Mouse (Mus musculus): Measurements from ENCODE around the gene Ggact. TPM values are rescaled to one million over a fixed set of nuclear protein-coding genes. Genes with fewer than 3 reads are reported as not detected.
A peak's percentile ranks its signal among the peaks of the same experiment; 100 is the strongest.

Ggact gene
- polyA plus RNA-seq, 1 experiment from 2014 or later: 20.5 TPM

DNA sequence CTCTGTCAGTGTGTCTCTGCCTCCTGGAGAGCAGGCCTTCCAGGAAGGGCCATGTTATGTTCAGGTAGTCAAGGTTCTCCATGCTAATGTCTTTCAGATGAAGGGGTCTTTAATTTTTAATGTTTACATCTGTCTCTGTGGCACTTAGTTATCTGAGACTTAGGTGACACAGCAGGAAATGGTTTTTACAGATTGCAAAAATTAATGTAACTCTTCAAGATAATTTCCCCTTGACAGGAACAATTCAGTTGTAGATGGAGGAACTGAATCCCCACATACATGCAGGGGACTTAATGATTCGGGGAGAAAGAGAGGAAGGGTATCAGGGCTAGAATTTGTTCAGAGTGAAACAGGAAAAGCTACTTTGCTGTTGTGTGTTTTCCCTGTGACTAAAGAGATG lies 26.3 kb downstream of the Ggact start:
- Histone ChIP-seq H3K9ac (replicated peaks; ENCODE audit: low read length) (no peak overlapping the region), H3K4me3 (ENCODE audit: low read length) (no peak overlapping the region), H3K9me3 (ENCODE audit: low read length) (no peaks in the 10 kb centered on the region), H3K36me3 (ENCODE audit: insufficient read depth, low read length) (no peaks in the 10 kb centered on the region), H3K27ac (ENCODE audit: low read length) (no peak overlapping the region), H3K4me2 (replicated peaks; ENCODE audit: low read depth, low read length) (no peak overlapping the region), H3K4me1 (ENCODE audit: insufficient read depth, low read length) (peaks cover 3% of the 10 kb centered on the region; the same call in 1 of the 2 replicates), H3K27me3 (ENCODE audit: insufficient read depth, low read length) (no peaks in the 10 kb centered on the region)
- WGBS: 74% methylated on average over 1 of the region's 1 CpGs
- ATAC-seq (ENCODE audit: low FRiP score, low TSS enrichment): no peak

DNA sequence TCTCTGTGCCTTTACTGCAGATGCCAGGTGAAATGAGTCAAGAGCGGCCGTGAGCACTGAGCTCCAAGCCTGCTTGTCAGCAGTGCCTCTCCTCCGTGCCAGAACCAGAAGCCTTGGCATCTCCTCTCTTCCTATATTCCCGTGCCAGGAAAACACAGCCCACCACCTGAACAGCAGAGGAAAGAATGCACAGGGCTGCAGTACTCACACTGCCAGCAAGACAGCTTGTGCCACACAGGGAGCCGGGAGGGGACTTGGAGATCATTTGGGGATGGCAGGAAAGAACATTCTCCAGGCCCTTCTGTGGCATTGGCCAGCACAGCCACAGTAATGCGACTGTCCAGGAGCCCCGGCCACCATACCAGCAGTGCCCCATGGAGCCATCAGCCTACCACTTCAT lies 27.7 kb downstream of the Ggact start:
- Histone ChIP-seq H3K4me1 (ENCODE audit: insufficient read depth, low read length) (peaks cover 5% of the 10 kb centered on the region; the same call in 1 of the 2 replicates), H3K4me2 (replicated peaks; ENCODE audit: low read depth, low read length) (no peak overlapping the region), H3K36me3 (ENCODE audit: insufficient read depth, low read length) (no peaks in the 10 kb centered on the region), H3K9me3 (ENCODE audit: low read length) (no peaks in the 10 kb centered on the region), H3K4me3 (ENCODE audit: low read length) (no peak overlapping the region), H3K9ac (replicated peaks; ENCODE audit: low read length) (no peak overlapping the region), H3K27me3 (ENCODE audit: insufficient read depth, low read length) (no peaks in the 10 kb centered on the region), H3K27ac (ENCODE audit: low read length) (no peak overlapping the region)
- no peak for ATAC-seq (ENCODE audit: low FRiP score, low TSS enrichment)
- WGBS: 92% methylated on average over 7 of the region's 7 CpGs

GRCm38 (mm10) chr14:122883821-122884584 lies 29.6 kb downstream of the Ggact start:
- H3K9ac ChIP-seq (replicated peaks; ENCODE audit: low read length): no peak overlapping the region
- H3K36me3 ChIP-seq (ENCODE audit: insufficient read depth, low read length): no peaks in the 10 kb centered on the region
- no peaks in the 10 kb centered on the region for H3K27me3 ChIP-seq (ENCODE audit: insufficient read depth, low read length)
- peaks cover 5% of the 10 kb centered on the region; the same call in 1 of the 2 replicates for H3K4me1 ChIP-seq (ENCODE audit: insufficient read depth, low read length)
- no peak overlapping the region for H3K4me2 ChIP-seq (replicated peaks; ENCODE audit: low read depth, low read length)
- WGBS: 57% methylated on average over 10 of the region's 10 CpGs
- no peak overlapping the region for H3K4me3 ChIP-seq (ENCODE audit: low read length)
- no peak overlapping the region for H3K27ac ChIP-seq (ENCODE audit: low read length)
- H3K9me3 ChIP-seq (ENCODE audit: low read length): no peaks in the 10 kb centered on the region
- ATAC-seq (ENCODE audit: low FRiP score, low TSS enrichment): no peak

GRCm38 (mm10) chr14:122883410-122883806 lies 30.1 kb downstream of the Ggact start:
- Histone ChIP-seq H3K4me2 (replicated peaks; ENCODE audit: low read depth, low read length) (no peak overlapping the region), H3K27ac (ENCODE audit: low read length) (no peak overlapping the region), H3K9ac (replicated peaks; ENCODE audit: low read length) (no peak overlapping the region), H3K9me3 (ENCODE audit: low read length) (no peaks in the 10 kb centered on the region), H3K4me3 (ENCODE audit: low read length) (no peak overlapping the region), H3K4me1 (ENCODE audit: insufficient read depth, low read length) (peaks cover 5% of the 10 kb centered on the region; the same call in 1 of the 2 replicates), H3K36me3 (ENCODE audit: insufficient read depth, low read length) (no peaks in the 10 kb centered on the region), H3K27me3 (ENCODE audit: insufficient read depth, low read length) (no peaks in the 10 kb centered on the region)
- ATAC-seq (ENCODE audit: low FRiP score, low TSS enrichment): no peak
- 84% methylated on average over 4 of the region's 4 CpGs for WGBS

DNA sequence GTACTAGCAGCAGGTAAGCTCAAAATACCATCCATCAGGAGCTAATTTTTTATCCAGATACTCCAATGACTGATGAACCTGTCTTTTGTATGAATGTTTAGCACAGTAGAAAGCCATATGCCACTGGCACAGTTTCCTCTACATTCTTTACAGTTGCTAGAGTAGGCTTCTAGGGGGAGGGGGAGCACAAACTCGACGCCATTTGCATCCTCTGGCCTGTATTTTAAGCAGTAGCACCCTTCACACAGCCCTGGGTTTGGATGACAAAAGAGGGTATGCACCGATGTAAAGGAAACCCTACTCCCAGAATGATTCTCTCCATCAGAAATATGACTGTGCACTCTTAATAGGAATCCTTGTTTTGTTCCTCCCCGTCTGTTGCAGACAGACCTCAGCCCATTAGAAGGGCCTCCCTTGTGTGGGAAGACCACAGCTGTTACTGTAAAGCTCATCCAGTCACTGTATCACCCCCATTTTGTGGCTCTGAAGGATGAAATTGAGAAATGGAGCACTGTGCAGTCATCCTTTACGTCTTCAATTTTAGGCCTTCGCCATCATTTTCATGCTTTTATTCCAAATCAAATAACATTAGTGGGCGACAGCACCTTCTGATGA lies 30.7 kb downstream of the Ggact start:
- no peak for ATAC-seq (ENCODE audit: low FRiP score, low TSS enrichment)
- Histone ChIP-seq H3K27me3 (ENCODE audit: insufficient read depth, low read length) (no peaks in the 10 kb centered on the region), H3K4me2 (replicated peaks; ENCODE audit: low read depth, low read length) (no peak overlapping the region), H3K9me3 (ENCODE audit: low read length) (no peaks in the 10 kb centered on the region), H3K4me1 (ENCODE audit: insufficient read depth, low read length) (peaks cover 5% of the 10 kb centered on the region; the same call in 1 of the 2 replicates), H3K9ac (replicated peaks; ENCODE audit: low read length) (no peak overlapping the region), H3K36me3 (ENCODE audit: insufficient read depth, low read length) (no peaks in the 10 kb centered on the region), H3K27ac (ENCODE audit: low read length) (no peak overlapping the region), H3K4me3 (ENCODE audit: low read length) (no peak overlapping the region)
- 78% methylated on average over 7 of the region's 7 CpGs for WGBS

DNA sequence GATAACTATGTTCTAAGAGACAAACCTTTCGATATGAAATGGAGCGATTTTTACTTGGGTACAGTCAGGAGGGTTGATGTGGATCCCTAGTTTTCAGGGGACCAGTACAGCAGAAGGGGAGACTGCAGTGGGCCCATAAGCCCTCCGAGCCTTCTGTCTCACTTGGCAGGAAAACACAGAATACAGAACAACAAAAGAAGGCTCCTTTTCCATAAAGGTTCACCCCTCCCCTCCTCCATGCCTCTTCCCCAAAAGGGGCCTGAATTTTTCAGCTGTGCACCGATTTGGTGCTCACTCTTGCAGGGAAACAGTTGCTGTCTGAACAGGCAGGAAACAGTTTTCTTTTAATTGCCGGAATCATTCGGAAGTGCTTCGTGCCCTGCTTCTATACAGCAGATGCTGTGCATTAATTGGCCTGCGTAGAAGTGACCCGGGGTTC lies 31.3 kb downstream of the Ggact start:
- no peaks in the 10 kb centered on the region for H3K36me3 ChIP-seq (ENCODE audit: insufficient read depth, low read length)
- H3K9me3 ChIP-seq (ENCODE audit: low read length): no peaks in the 10 kb centered on the region
- H3K27ac ChIP-seq (ENCODE audit: low read length): no peak overlapping the region
- no peak overlapping the region for H3K4me3 ChIP-seq (ENCODE audit: low read length)
- 58% methylated on average over 9 of the region's 9 CpGs for WGBS
- peaks cover 5% of the 10 kb centered on the region; the same call in 1 of the 2 replicates for H3K4me1 ChIP-seq (ENCODE audit: insufficient read depth, low read length)
- H3K27me3 ChIP-seq (ENCODE audit: insufficient read depth, low read length): no peaks in the 10 kb centered on the region
- H3K9ac ChIP-seq (replicated peaks; ENCODE audit: low read length): no peak overlapping the region
- H3K4me2 ChIP-seq (replicated peaks; ENCODE audit: low read depth, low read length): no peak overlapping the region
- ATAC-seq (ENCODE audit: low FRiP score, low TSS enrichment): 0 out of 2 replicates have a peak, but pooled peaks have one; percentile 28

DNA sequence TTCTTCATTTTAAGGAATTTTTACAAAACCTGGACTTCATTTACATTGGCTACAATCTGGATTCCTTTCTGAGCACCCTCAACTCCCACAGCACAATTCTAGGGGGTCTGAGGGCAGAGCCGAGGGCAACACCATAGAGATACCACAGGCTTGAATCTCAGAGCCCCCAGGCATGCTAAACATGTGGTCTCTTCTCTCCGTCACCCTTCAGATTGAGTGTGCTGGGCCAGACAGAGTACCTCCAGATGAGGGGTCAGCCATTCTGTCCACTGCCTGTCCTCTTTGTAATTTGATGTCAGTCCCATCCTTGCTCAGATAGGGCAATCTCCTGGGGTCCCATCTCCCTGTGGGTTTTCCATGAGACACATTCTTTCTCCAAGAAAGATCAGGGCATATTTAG lies 31.9 kb downstream of the Ggact start:
- Histone ChIP-seq H3K4me2 (replicated peaks; ENCODE audit: low read depth, low read length) (no peak overlapping the region), H3K27ac (ENCODE audit: low read length) (no peak overlapping the region), H3K4me3 (ENCODE audit: low read length) (no peak overlapping the region), H3K27me3 (ENCODE audit: insufficient read depth, low read length) (no peaks in the 10 kb centered on the region), H3K4me1 (ENCODE audit: insufficient read depth, low read length) (peaks cover 5% of the 10 kb centered on the region; the same call in 1 of the 2 replicates), H3K9me3 (ENCODE audit: low read length) (no peaks in the 10 kb centered on the region), H3K36me3 (ENCODE audit: insufficient read depth, low read length) (no peaks in the 10 kb centered on the region), H3K9ac (replicated peaks; ENCODE audit: low read length) (no peak overlapping the region)
- ATAC-seq (ENCODE audit: low FRiP score, low TSS enrichment): 0 out of 2 replicates have a peak, but pooled peaks have one; percentile 32
- 60% methylated on average over 2 of the region's 2 CpGs for WGBS

- Histone ChIP-seq H3K9me3 (ENCODE audit: low read length) (no peaks in the 10 kb centered on the region), H3K36me3 (ENCODE audit: insufficient read depth, low read length) (no peaks in the 10 kb centered on the region), H3K4me2 (replicated peaks; ENCODE audit: low read depth, low read length) (no peak overlapping the region), H3K4me3 (ENCODE audit: low read length) (no peak overlapping the region), H3K9ac (replicated peaks; ENCODE audit: low read length) (no peak overlapping the region), H3K27ac (ENCODE audit: low read length) (no peak overlapping the region), H3K4me1 (ENCODE audit: insufficient read depth, low read length) (peaks cover 5% of the 10 kb centered on the region; the same call in 1 of the 2 replicates), H3K27me3 (ENCODE audit: insufficient read depth, low read length) (no peaks in the 10 kb centered on the region)
- 66% methylated on average over 7 of the region's 7 CpGs for WGBS
- ATAC-seq (ENCODE audit: low FRiP score, low TSS enrichment): no peak
These were observed 33.3 kb downstream of the Ggact start for GRCm38 (mm10) chr14:122880291-122880690.

DNA sequence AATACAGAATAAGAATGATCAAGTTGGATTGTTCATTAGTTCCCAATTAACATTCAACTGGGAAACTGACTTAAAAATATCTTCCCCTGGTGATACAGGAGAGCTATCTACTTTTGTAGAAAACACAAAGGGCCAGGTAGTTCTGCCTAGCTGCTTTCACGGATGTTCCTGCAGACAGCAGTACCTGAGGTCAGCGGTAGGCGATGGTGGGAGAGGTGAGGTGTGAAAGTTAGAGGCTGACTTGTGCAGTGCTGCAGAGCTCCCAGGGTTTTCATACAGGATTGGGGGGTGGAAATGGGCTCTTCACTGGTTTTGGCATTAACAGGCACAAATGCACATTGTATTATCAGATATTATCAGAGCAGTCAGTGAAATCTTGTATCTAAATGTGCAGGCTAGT lies 35.8 kb downstream of the Ggact start:
- Histone ChIP-seq H3K36me3 (ENCODE audit: insufficient read depth, low read length) (no peaks in the 10 kb centered on the region), H3K4me2 (replicated peaks; ENCODE audit: low read depth, low read length) (no peak overlapping the region), H3K27me3 (ENCODE audit: insufficient read depth, low read length) (no peaks in the 10 kb centered on the region), H3K4me3 (ENCODE audit: low read length) (no peak overlapping the region), H3K9me3 (ENCODE audit: low read length) (no peaks in the 10 kb centered on the region), H3K27ac (ENCODE audit: low read length) (no peak overlapping the region), H3K9ac (replicated peaks; ENCODE audit: low read length) (no peak overlapping the region), H3K4me1 (ENCODE audit: insufficient read depth, low read length) (peaks cover 5% of the 10 kb centered on the region; the same call in 1 of the 2 replicates)
- no peak for ATAC-seq (ENCODE audit: low FRiP score, low TSS enrichment)
- WGBS: 73% methylated on average over 3 of the region's 3 CpGs

DNA sequence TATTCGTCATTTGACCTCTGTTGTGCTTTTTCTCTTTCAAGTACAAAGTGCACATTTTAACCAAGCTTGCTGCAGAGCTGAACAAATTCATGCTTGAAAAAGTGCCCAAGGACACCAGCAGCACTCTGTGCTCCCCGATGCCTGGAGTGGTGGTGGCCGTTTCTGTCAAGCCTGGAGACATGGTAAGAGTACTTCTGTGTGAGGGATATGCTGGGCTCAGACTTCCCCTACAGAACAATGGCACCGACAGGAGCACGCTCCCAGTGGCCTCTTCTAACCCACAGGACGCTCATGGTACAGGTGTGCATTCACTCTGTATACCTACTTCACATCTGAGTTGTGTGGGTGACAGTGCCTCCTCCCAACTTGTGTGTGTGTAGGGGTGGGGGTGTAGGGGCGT lies 36.8 kb downstream of the Ggact start:
- H3K27me3 ChIP-seq (ENCODE audit: insufficient read depth, low read length): no peaks in the 10 kb centered on the region
- H3K4me1 ChIP-seq (ENCODE audit: insufficient read depth, low read length): no peaks in the 10 kb centered on the region
- H3K9me3 ChIP-seq (ENCODE audit: low read length): no peaks in the 10 kb centered on the region
- peak; percentile 43; the same call in 1 of the 2 replicates for ATAC-seq (ENCODE audit: low FRiP score, low TSS enrichment)
- 68% methylated on average over 7 of the region's 7 CpGs for WGBS
- no peak overlapping the region for H3K9ac ChIP-seq (replicated peaks; ENCODE audit: low read length)
- H3K4me3 ChIP-seq (ENCODE audit: low read length): no peak overlapping the region
- H3K4me2 ChIP-seq (replicated peaks; ENCODE audit: low read depth, low read length): no peak overlapping the region
- H3K27ac ChIP-seq (ENCODE audit: low read length): no peak overlapping the region
- no peaks in the 10 kb centered on the region for H3K36me3 ChIP-seq (ENCODE audit: insufficient read depth, low read length)

Measured in kidney, embryonic 16.5 days (tissue).